In the genomic region with DNA sequence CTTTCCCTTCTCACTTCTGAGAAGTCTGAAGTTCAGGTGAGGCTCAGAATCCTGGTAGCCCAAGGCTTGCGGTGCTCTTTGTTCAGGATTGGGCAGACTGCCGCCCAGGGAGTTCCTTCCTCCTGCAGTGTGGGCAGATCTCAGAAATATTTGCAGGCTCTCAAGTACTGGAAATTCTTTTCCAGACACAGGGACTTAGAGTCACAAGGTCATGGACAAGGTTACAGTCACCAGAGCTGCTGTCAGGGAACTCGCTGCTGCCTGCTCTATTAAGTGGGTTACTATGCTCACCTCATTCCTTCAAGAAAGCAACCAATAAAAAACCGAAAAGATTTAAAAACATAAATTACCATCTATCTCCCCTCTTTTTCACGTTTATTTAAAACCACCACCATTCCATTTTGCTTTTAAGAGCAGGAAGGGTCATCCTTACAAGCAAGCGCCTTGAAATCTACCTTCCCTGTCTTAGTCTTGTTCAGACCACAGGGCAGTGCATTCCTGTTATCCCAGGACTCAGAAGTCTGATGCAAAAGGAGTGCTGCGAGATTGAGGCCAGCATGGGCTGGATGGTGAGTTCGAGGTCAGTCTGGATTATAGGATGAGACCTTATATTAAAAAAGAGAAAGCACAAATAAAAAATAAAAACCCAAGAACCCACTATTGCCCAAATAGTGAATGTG, we compare ENCODE assay signal across 8 mouse cellular contexts. TPM values are rescaled to one million over a fixed set of nuclear protein-coding genes. Genes with fewer than 3 reads are reported as not detected.
DNase-seq lines count a peak whose midpoint lies in the region; ATAC-seq and TF ChIP-seq lines count a peak whose summit lies in the region.

No protein-coding gene starts in this region.

- WGBS in heart, embryonic 15.5 days: 29% methylated on average over 8 of the region's 8 CpGs
- 52% methylated on average over 8 of the region's 8 CpGs for WGBS in forebrain, postnatal 0 days
- whole genome bisulfite sequencing in midbrain, embryonic 11.5 days: 50% methylated on average over 8 of the region's 8 CpGs

- H3K36me3 ChIP-seq in heart, embryonic 15.5 days: no peaks in the 10 kb centered on the region
- no peaks in the 10 kb centered on the region for H3K36me3 ChIP-seq in forebrain, postnatal 0 days (ENCODE audit: insufficient read depth)
- no peaks in the 10 kb centered on the region for H3K36me3 ChIP-seq in midbrain, embryonic 11.5 days (ENCODE audit: control insufficient read depth, insufficient read depth, low read length)

- TF ChIP-seq CTCF in forebrain, postnatal 0 days (IDR thresholded peaks at IDR 0.05; ENCODE audit: low read depth): no peak

- H3K27me3 ChIP-seq in heart, embryonic 15.5 days: no peaks in the 10 kb centered on the region
- no peaks in the 10 kb centered on the region for H3K27me3 ChIP-seq in forebrain, postnatal 0 days (ENCODE audit: insufficient read depth, low read length)
- no peaks in the 10 kb centered on the region for H3K27me3 ChIP-seq in midbrain, embryonic 11.5 days (ENCODE audit: control insufficient read depth, insufficient read depth, low read length)

- H3K4me2 ChIP-seq in heart, embryonic 15.5 days: peak overlapping the region; percentile 85
- peak overlapping the region; percentile 79 for H3K4me2 ChIP-seq in forebrain, postnatal 0 days (ENCODE audit: low read depth)
- H3K4me2 ChIP-seq in midbrain, embryonic 11.5 days: peak overlapping the region; percentile 98

- DNase-seq in heart, adult 9 months (ENCODE audit: low spot score in 2 of 2): no peak
- peak; percentile 32 for DNase-seq in R1 (ENCODE audit: low read depth, low spot score)
- DNase-seq in forebrain, postnatal 0 days: no peak
- DNase-seq in midbrain, embryonic 11.5 days (ENCODE audit: low spot score, missing footprints): no peak
- no peak for DNase-seq in gastrocnemius, postnatal 14 days
- no peak for DNase-seq in gastrocnemius, adult 8-10 months (ENCODE audit: low spot score in 2 of 2)
- no peak for DNase-seq in kidney, postnatal 14 days

- no peaks in the 10 kb centered on the region for H3K9me3 ChIP-seq in heart, embryonic 15.5 days (replicated peaks)
- H3K9me3 ChIP-seq in forebrain, postnatal 0 days (ENCODE audit: low read length): no peaks in the 10 kb centered on the region
- H3K9me3 ChIP-seq in midbrain, embryonic 11.5 days (ENCODE audit: control insufficient read depth, low read length): no peaks in the 10 kb centered on the region

- intact Hi-C loops in gastrocnemius, postnatal 14 days (cut with DNase I; ENCODE audit: low total_unique reads): loop anchor here (5.0 to 10.0 kb wide), 2 partner anchors 54 to 117 kb away; no protein-coding TSS in a partner anchor

- no peak; the same call in 1 of the 2 replicates for ATAC-seq in heart, embryonic 15.5 days (replicated peaks; ENCODE audit: insufficient number of reproducible peaks, insufficient read depth, low FRiP score, low read depth)
- no peak for ATAC-seq in forebrain, postnatal 0 days
- ATAC-seq in midbrain, embryonic 11.5 days (ENCODE audit: low FRiP score): peak; percentile 49; the same call in 1 of the 2 replicates

- peak overlapping the region; percentile 96 for H3K4me3 ChIP-seq in heart, embryonic 15.5 days
- peak overlapping the region; percentile 89 for H3K4me3 ChIP-seq in forebrain, postnatal 0 days (ENCODE audit: low read depth, low read length)
- H3K4me3 ChIP-seq in midbrain, embryonic 11.5 days (ENCODE audit: low read depth, low read length): peak overlapping the region; percentile 97

- peak overlapping the region; percentile 85 for H3K27ac ChIP-seq in heart, embryonic 15.5 days
- H3K27ac ChIP-seq in forebrain, postnatal 0 days (ENCODE audit: low read depth, low read length): peak overlapping the region; percentile 54; the same call in 1 of the 2 replicates
- H3K27ac ChIP-seq in midbrain, embryonic 11.5 days (ENCODE audit: low read depth, low read length): no peak overlapping the region

- peak overlapping the region; percentile 94 for H3K9ac ChIP-seq in heart, embryonic 15.5 days
- peak overlapping the region; percentile 73 for H3K9ac ChIP-seq in forebrain, postnatal 0 days
- peak overlapping the region; percentile 94; the same call in 1 of the 2 replicates for H3K9ac ChIP-seq in midbrain, embryonic 11.5 days (ENCODE audit: low read length)

- peaks cover 45% of the 10 kb centered on the region for H3K4me1 ChIP-seq in heart, embryonic 15.5 days (replicated peaks)
- peaks cover 23% of the 10 kb centered on the region for H3K4me1 ChIP-seq in forebrain, postnatal 0 days (ENCODE audit: insufficient read depth)
- peaks cover 17% of the 10 kb centered on the region for H3K4me1 ChIP-seq in midbrain, embryonic 11.5 days (ENCODE audit: control insufficient read depth, insufficient read depth, low read length)

RNA-seq across cellular contexts. Expression of gene Galnt2, which starts 0.6 kb away (rescaled TPM):
- polyA plus RNA-seq in heart, embryonic 15.5 days (2015; fragmentation: Nextera tagmentation; extraction: Ambion mirVana): 44.7 and 55.3 TPM in 2 replicates
- total RNA-seq in forebrain, postnatal 0 days (2014; rRNA removed): 55.4 and 55.5 TPM in 2 replicates
- polyA plus RNA-seq in forebrain, postnatal 0 days (2015; fragmentation: Nextera tagmentation; extraction: Ambion mirVana): 58.2 and 63.1 TPM in 2 replicates
- polyA plus RNA-seq in midbrain, embryonic 11.5 days (2014; fragmentation: Nextera tagmentation; extraction: Ambion mirVana): 66.9 and 76.6 TPM in 2 replicates
- total RNA-seq in gastrocnemius, postnatal 14 days (2021): 10 to 100 TPM; 30.4 to 32.4 TPM
- 10 to 100 TPM; 43.1 to 54.1 (median 49.5) TPM for total RNA-seq in gastrocnemius, adult 8-10 months (2022)
